Mouse (Mus musculus) thymus, adult 2 months (tissue): ENCODE results near the gene Fars2.

ENCODE experiments used
- CTCF ChIP-seq: fragments of 200-500 bp; IDR thresholded peaks from 2 replicates; pipeline ENCODE4 v1.5.1; 2012; ENCODE audit warnings: mild to moderate bottlenecking, control low read depth, low read length, moderate library complexity, borderline replicate concordance; ENCODE audit not compliant: control insufficient read depth, poor library complexity, insufficient read depth; ENCODE audit errors: extremely low read depth
- POLR2A ChIP-seq: fragments of 200-500 bp; IDR thresholded peaks from 2 replicates; pipeline ENCODE4 v1.6.1; 2012; ENCODE audit warnings: mild to moderate bottlenecking, low read length, control low read depth, moderate library complexity; ENCODE audit not compliant: control insufficient read depth, poor library complexity, insufficient read depth; ENCODE audit errors: extremely low read depth

DNA sequence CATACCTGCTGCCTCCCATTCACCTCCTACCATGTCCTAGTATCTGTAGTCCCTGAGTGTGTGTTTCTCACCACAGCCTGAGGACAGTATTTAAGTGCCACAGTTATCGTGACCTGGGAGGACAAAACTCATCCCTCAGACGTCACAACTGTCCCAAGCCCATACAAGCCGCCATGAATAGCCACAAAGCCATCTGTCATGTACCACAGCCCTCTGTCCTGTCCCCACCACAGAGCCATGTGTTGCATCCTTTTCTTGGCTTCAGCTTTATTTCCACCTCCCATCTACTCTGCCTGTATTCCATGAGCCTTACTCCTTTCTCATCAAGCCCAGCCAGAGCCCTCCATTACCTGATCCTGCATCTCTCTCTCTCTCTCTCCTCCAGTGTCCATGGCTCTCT, 244.2 kb downstream of the Fars2 start:
- TF ChIP-seq POLR2A (no peak), CTCF (no peak)
